Mouse (Mus musculus) activated CD4-positive, CD25-positive, alpha-beta regulatory T cell (primary cell): Measurements from ENCODE around the gene Gm14305. TPM values are rescaled to one million over a fixed set of nuclear protein-coding genes. Genes with fewer than 3 reads are reported as not detected.

Experiments used
- polyA plus RNA-seq, 2 experiments: library from polyadenylated mRNA; unstranded; fragments of 100-300 nt; shearing (Covaris generic); gene quantifications; one replicate each; pipeline ENCODE4 v1.2.1; 2017

Gm14305 gene
- 10 to 100 TPM in 1 of 2 experiments, 1 to 10 TPM in 1; 5.9 to 12.4 TPM for polyA plus RNA-seq

GRCm38 (mm10) chr2:176708051-176708450, at the start of gene Gm14305:
TSS of gene Gm14305 (plus strand) at chr2:176708328.

GRCm38 (mm10) chr2:176670222-176670621, 37.9 kb upstream of the Gm14305 start, which contains the start of gene Zfp973:
TSS of gene Zfp973 (plus strand) at chr2:176670522.

Other genes with a start within 250 kb of the Gm14305 start
- gene Gm14434, start 221.5 kb upstream of the Gm14305 start, polyA plus RNA-seq = 1 to 10 TPM; 4.6 to 6.4 TPM
- gene Zfp967, start 187.3 kb upstream of the Gm14305 start, polyA plus RNA-seq = not detected
- 1 to 10 TPM; 4.3 to 7.4 TPM for gene Gm14308, start 72.0 kb upstream of the Gm14305 start, polyA plus RNA-seq
- 1 to 10 TPM; 5.4 to 9.1 TPM for gene Zfp973, start 37.8 kb upstream of the Gm14305 start, polyA plus RNA-seq
- gene Gm14295, start 90.3 kb downstream of the Gm14305 start, polyA plus RNA-seq = 1 to 10 TPM; 5.7 to 6.9 TPM
- gene Gm14408, start 122.8 kb downstream of the Gm14305 start, polyA plus RNA-seq = not detected
- gene Gm14296, start 219.5 kb downstream of the Gm14305 start, polyA plus RNA-seq = 1 to 10 TPM; 3.5 to 3.9 TPM